Mouse (Mus musculus) midbrain, embryonic 12.5 days (tissue): ENCODE results near the gene Rnase13. TPM values are rescaled to one million over a fixed set of nuclear protein-coding genes. Genes with fewer than 3 reads are reported as not detected.

Experiments used
- ATAC-seq: fragments of 200-750 bp; cut with Nextera tagmentation; 2 replicates; pipeline ENCODE4 v1.8.0; 2017; ENCODE audit warnings: low read depth, moderate TSS enrichment, moderate library complexity; ENCODE audit not compliant: low FRiP score
- H3K27ac ChIP-seq: fragments of 300-500 bp; sonication (generic); replicated peaks from 2 replicates; pipeline ENCODE4 v1.5.1; 2016; ENCODE audit warnings: mild to moderate bottlenecking
- H3K27me3 ChIP-seq: fragments of 300-500 bp; sonication (generic); 2 replicates; pipeline ENCODE4 v1.6.1; 2016; ENCODE audit warnings: mild to moderate bottlenecking
- H3K36me3 ChIP-seq: fragments of 300-500 bp; sonication (generic); 2 replicates; pipeline ENCODE4 v1.6.1; 2016
- H3K4me1 ChIP-seq: fragments of 300-500 bp; sonication (generic); 2 replicates; pipeline ENCODE4 v1.6.1; 2016
- H3K4me2 ChIP-seq: fragments of 300-500 bp; sonication (generic); replicated peaks from 2 replicates; pipeline ENCODE4 v1.6.1; 2016; ENCODE audit warnings: mild to moderate bottlenecking, moderate library complexity
- H3K4me3 ChIP-seq: fragments of 300-500 bp; sonication (generic); 2 replicates; pipeline ENCODE4 v1.5.1; 2016; ENCODE audit warnings: mild to moderate bottlenecking
- H3K9ac ChIP-seq: fragments of 300-500 bp; sonication (generic); replicated peaks from 2 replicates; pipeline ENCODE4 v1.6.1; 2016; ENCODE audit warnings: mild to moderate bottlenecking, moderate library complexity
- H3K9me3 ChIP-seq: fragments of 300-500 bp; sonication (generic); 2 replicates; pipeline ENCODE4 v1.6.1; 2016; ENCODE audit warnings: mild to moderate bottlenecking
- WGBS: fragments of 180-500 bp; shearing (Covaris S2); methylation state at CpG from one replicate; pipeline ENCODE4 v1.1.7; 2016; 5-methylcytosine and 5-hydroxymethylcytosine counted together
- polyA plus RNA-seq: library from polyadenylated mRNA; unstranded; fragments of >200 nt; fragmentation: Nextera tagmentation; extraction: Ambion mirVana; gene quantifications from 2 replicates; pipeline ENCODE4 v1.2.1, GENCODE M21; 2016

Gene Rnase13
- polyA plus RNA-seq, 1 experiment from 2014 or later: not detected

DNA sequence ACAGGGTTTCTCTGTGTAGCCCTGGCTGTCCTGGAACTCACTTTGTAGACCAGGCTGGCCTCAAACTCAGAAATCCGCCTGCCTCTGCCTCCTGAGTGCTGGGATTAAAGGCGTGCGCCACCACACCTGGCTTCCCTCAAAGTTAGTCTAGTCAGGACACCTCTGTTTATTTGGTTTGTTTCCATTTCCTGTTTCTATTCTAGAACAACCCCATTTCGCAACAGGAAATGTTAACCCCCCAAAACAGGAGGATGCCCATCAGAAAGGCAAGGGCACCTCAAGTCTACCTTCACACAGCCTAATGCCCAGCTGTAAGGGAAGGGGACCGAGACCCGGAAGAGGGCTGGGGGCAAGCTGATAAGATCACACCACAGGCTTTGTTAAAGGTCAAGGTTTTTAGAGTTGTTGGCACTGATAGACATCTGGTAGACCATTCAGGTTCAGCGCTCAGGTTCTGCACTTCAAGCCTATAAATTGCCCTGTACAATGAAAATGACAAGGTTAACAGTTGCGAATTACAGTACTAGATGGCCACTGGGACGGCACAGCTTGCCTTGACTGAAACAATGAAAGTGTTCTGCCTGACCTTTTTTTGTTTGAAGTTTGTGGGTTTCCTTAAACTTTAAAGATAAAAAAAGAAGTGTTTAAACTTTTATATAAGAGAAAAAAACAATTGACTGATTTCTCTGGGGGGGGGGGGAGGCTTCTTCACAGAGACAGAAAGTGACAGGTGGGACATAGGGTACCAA lies 30.2 kb downstream of the Rnase13 start, which contains the start of gene Slc39a2:
Slc39a2 (plus strand) TSS at position 699 of the 749 bp plus-strand sequence.
- no peak within 1 kb of the TSS for H3K9ac ChIP-seq
- no peak within 1 kb of the TSS for H3K27ac ChIP-seq
- peaks cover 65% of the 10 kb centered on the region for H3K36me3 ChIP-seq
- H3K4me3 ChIP-seq: no peak within 1 kb of the TSS
- H3K27me3 ChIP-seq: no peaks in the 10 kb centered on the region
- no peaks in the 10 kb centered on the region for H3K9me3 ChIP-seq
- WGBS: 95% methylated on average over 9 of the region's 9 CpGs
- no peak within 1 kb of the TSS for H3K4me2 ChIP-seq
- ATAC-seq: no peak
- no peaks in the 10 kb centered on the region for H3K4me1 ChIP-seq

DNA sequence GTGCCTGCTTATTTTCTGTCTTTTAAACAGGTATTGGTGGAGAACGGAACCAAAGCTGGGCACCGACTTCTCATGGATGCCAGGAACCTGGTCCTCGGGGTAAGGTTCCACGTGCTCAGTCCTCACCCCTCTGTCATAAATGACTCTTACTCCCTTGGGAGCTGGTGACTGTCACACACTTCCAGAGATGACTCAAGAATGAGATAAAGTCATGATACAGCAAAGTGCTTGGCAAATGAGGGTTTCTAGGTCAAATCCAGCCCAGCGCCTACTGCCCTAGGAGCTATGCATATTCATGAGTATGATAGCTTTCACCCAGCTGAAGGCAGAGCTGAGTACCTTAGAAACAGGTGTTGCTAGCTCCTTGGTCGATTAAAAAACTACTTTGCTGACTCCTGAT lies 32.7 kb downstream of the Rnase13 start:
- Histone ChIP-seq H3K4me1 (peaks cover 12% of the 10 kb centered on the region), H3K9ac (no peak overlapping the region), H3K27ac (no peak overlapping the region), H3K4me2 (no peak overlapping the region), H3K9me3 (no peaks in the 10 kb centered on the region), H3K36me3 (peaks cover 68% of the 10 kb centered on the region), H3K4me3 (no peak overlapping the region), H3K27me3 (no peaks in the 10 kb centered on the region)
- no peak for ATAC-seq
- 91% methylated on average over 6 of the region's 6 CpGs for WGBS

DNA sequence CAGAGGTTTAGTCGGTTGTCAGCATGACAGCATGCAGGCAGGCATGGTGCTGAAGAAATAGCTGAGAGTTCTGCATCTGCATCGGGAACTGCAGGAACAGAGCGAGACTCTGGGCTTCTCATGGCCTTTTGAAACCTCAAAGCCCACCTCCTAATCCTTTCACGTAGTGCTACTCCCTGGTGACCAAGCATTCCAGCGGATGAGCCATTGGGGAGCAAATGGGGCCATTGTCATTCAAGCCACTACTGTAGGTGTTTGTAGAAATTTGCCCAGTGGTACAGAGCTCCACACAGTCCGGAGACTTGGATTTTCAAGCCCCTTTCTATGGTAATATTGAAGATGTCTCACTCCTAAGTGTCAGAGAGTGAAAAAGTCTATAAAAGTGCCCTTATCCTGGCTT lies 36.5 kb downstream of the Rnase13 start:
- Histone ChIP-seq H3K36me3 (peaks cover 43% of the 10 kb centered on the region), H3K4me3 (peak overlapping the region; percentile 69), H3K9ac (no peak overlapping the region), H3K27ac (no peak overlapping the region), H3K4me1 (peaks cover 12% of the 10 kb centered on the region), H3K4me2 (peak overlapping the region; percentile 65), H3K9me3 (no peaks in the 10 kb centered on the region), H3K27me3 (no peaks in the 10 kb centered on the region)
- WGBS: 39% methylated on average over 6 of the region's 6 CpGs
- ATAC-seq: no peak

DNA sequence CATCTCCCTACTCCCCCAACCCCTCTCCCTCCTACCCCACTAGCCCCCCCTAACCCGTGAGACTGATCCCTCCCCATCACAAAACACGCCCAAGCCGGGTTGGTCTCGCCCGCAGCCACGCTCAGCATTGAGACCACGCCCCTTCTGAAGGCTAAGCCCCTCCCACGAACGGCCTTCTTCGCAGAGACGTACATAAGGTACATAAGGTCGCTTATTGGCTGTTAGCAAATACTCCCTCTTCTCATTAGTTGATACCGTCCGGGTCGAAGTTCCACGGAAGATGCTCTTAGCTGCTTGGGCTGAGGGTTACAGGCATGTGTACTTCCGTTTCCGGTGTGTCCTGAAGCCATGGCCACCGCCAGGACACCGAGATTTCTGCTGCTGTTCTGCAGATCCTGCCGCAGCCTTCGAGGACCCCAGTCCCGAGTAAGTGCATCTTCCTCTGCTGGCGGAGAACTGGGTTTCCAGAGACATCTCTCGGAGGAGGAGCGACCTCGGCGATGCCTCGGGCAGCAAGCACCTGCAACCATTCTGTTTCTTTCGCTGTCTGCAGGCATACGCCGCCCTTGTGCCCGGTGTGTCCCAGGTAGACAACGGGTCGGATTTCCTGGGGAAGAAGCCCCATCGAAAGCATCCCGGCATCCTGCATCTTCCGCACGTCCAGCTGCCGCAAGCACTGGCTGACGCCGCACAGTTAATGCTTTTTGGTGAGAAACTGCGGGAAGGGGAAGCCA lies 37.8 kb downstream of the Rnase13 start, which contains the start of gene Mettl17:
Mettl17 (plus strand) TSS at position 245 of the 734 bp plus-strand sequence.
- Histone ChIP-seq H3K27me3 (no peaks in the 10 kb centered on the region), H3K9ac (peak within 1 kb of the TSS; percentile 78), H3K9me3 (no peaks in the 10 kb centered on the region), H3K4me1 (peaks cover 12% of the 10 kb centered on the region), H3K36me3 (peaks cover 31% of the 10 kb centered on the region), H3K4me3 (peak within 1 kb of the TSS; percentile 69), H3K4me2 (peak within 1 kb of the TSS; percentile 65), H3K27ac (peak within 1 kb of the TSS; percentile 87)
- ATAC-seq: peak; percentile 97
- WGBS: under 1% methylated on average over 43 of the region's 43 CpGs

DNA sequence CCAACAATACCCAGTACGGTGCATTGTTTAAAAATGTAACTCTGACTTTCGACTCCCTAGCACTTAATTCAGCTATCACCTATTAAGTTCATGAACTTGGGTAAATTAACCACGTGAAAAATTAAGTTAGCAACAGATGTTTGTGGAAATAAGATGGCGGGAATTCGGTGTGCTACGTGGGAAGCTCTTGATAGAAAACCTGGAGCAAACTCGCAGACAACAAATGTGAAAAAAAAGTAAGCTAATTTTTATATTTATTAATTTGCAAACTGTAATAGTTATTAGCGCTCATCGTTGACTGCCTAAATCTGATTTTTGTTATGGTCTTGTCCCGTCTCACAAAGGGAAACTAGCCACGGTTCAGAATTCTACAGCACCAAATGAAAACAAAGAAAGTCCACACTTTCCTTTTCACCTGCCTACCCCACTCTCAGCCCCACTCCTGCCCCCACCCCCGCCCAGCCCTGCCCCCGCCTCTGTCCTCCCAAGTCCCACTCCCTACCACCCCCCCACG lies 38.5 kb downstream of the Rnase13 start:
- Histone ChIP-seq H3K27ac (peak overlapping the region; percentile 87), H3K36me3 (peaks cover 24% of the 10 kb centered on the region), H3K4me2 (peak overlapping the region; percentile 65), H3K4me1 (peaks cover 12% of the 10 kb centered on the region), H3K4me3 (peak overlapping the region; percentile 69), H3K9me3 (no peaks in the 10 kb centered on the region), H3K9ac (peak overlapping the region; percentile 56), H3K27me3 (no peaks in the 10 kb centered on the region)
- peak; percentile 57 for ATAC-seq
- 1% methylated on average over 14 of the region's 14 CpGs for WGBS

DNA sequence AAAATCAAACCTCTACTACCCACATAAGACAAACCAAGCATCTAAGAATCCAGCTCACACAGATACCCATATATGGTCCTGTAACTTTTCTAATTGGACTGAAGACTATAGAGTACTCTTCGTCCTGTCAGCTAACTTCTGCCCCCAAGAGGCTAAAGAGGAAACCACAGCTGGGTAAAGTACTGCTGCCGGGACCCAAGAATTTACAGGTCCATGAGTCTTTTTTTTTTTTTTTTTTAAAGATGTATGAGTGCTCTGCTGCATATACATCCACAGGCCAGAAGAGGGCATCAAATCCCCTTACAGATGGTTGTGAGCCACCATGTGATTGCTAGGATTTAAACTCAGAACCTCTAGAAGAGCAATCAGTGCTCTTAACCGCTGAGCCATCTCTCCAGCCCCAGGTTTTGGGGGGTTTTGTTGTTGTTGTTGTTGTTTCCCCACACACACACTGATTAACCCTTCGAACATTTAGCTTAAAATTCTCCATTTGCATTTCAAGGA lies 39.0 kb downstream of the Rnase13 start:
- Histone ChIP-seq H3K4me2 (peak overlapping the region; percentile 65), H3K4me1 (peaks cover 12% of the 10 kb centered on the region), H3K9me3 (no peaks in the 10 kb centered on the region), H3K9ac (no peak overlapping the region), H3K4me3 (peak overlapping the region; percentile 69), H3K36me3 (peaks cover 19% of the 10 kb centered on the region), H3K27ac (peak overlapping the region; percentile 87), H3K27me3 (no peaks in the 10 kb centered on the region)
- ATAC-seq: peak; percentile 53
- WGBS: 0% methylated on average over 4 of the region's 4 CpGs

DNA sequence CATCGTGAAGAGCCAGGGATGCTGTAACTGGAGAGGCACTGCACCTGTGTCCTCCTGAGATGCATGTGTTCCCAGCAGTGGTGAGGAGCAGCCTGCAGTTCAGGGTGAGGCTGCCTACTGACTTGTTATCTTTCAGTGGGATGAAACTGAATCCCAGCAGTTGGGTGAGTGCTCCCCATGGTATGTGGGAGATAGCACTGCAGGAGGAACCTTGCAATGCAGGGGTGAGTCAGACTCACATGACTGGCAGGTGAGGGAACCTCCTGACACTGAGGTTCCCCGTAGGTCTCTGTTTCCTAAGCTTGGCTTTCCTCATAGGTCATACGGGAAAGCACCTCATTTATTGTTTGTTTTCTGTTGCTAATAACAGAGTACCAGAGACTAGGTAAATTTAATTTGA lies 45.1 kb downstream of the Rnase13 start:
- Histone ChIP-seq H3K27me3 (no peaks in the 10 kb centered on the region), H3K4me3 (no peak overlapping the region), H3K4me2 (no peak overlapping the region), H3K27ac (no peak overlapping the region), H3K9me3 (no peaks in the 10 kb centered on the region), H3K9ac (no peak overlapping the region), H3K36me3 (no peaks in the 10 kb centered on the region), H3K4me1 (no peaks in the 10 kb centered on the region)
- 77% methylated on average over 3 of the region's 3 CpGs for WGBS
- ATAC-seq: no peak

DNA sequence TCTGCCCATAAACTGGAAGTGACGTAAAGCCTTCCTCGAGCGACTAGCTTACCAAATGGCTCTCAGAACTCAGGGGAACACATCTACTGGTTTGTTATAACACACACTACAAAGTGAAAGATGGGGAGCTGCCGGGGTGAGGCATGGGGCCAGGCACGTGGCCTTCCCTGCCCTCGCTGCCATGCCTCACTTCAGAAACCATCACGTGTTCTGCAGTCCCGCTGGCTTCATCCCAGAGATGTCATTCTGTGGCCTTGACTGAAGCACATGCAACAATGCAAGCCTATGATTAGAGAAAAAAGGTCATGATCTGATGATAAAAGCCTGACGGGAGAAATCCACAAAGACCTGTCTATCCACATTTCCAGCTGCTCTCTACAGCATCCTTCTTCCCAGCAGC lies 50.8 kb downstream of the Rnase13 start:
- no peak overlapping the region for H3K4me2 ChIP-seq
- no peak overlapping the region for H3K9ac ChIP-seq
- no peak overlapping the region for H3K4me3 ChIP-seq
- no peaks in the 10 kb centered on the region for H3K9me3 ChIP-seq
- no peak overlapping the region for H3K27ac ChIP-seq
- H3K4me1 ChIP-seq: no peaks in the 10 kb centered on the region
- no peaks in the 10 kb centered on the region for H3K27me3 ChIP-seq
- 81% methylated on average over 9 of the region's 9 CpGs for WGBS
- no peaks in the 10 kb centered on the region for H3K36me3 ChIP-seq
- ATAC-seq: no peak

Other genes with a start within 250 kb of the Rnase13 start
- gene Gm17079, start 227.3 kb downstream of the Rnase13 start, polyA plus RNA-seq: not detected in 2 replicates
- not detected in 2 replicates for gene Gm5800, start 205.6 kb downstream of the Rnase13 start, polyA plus RNA-seq
- gene Ang4, start 149.2 kb downstream of the Rnase13 start, polyA plus RNA-seq: not detected in 2 replicates
- not detected in 2 replicates for gene AY358078, start 122.7 kb downstream of the Rnase13 start, polyA plus RNA-seq
- not detected in 2 replicates for gene Ear6, start 69.1 kb downstream of the Rnase13 start, polyA plus RNA-seq
- 61.9 and 68.0 TPM in 2 replicates for gene Mettl17, start 37.9 kb downstream of the Rnase13 start, polyA plus RNA-seq
- gene Slc39a2, start 29.9 kb downstream of the Rnase13 start, polyA plus RNA-seq: 1.2 and 1.6 TPM in 2 replicates
- gene Ndrg2, start 8.6 kb downstream of the Rnase13 start, polyA plus RNA-seq: 21.6 and 24.0 TPM in 2 replicates
- gene Tppp2, start 4.3 kb downstream of the Rnase13 start, polyA plus RNA-seq: not detected in 2 replicates
- 116 and 122 TPM in 2 replicates for gene Arhgef40, start 61.9 kb upstream of the Rnase13 start, polyA plus RNA-seq
- gene Tmem253, start 92.9 kb upstream of the Rnase13 start, polyA plus RNA-seq: 1.0 and 2.1 TPM in 2 replicates
- 111 and 112 TPM in 2 replicates for gene Zfp219, start 98.0 kb upstream of the Rnase13 start, polyA plus RNA-seq
- not detected in 2 replicates for gene Olfr221, start 119.7 kb upstream of the Rnase13 start, polyA plus RNA-seq
- 770 and 818 TPM in 2 replicates for gene Hnrnpc, start 181.3 kb upstream of the Rnase13 start, polyA plus RNA-seq
- 62.6 and 69.2 TPM in 2 replicates for gene Rpgrip1, start 187.9 kb upstream of the Rnase13 start, polyA plus RNA-seq